Mouse (Mus musculus): ENCODE measurements at regions not wholly inside any gene's neighbourhood (a gene's known extent, or its start where the extent isn't known, plus 50 kb on each side); places are given as distances from the start of the nearest gene placed in this dataset.
A peak's percentile ranks its signal among the peaks of the same experiment; 100 is the strongest.

- TF ChIP-seq HCFC1 (IDR thresholded peaks at IDR 0.05; ENCODE audit: borderline replicate concordance, insufficient read depth, low read length) (no peak), CHD2 (IDR thresholded peaks at IDR 0.05; ENCODE audit: low read depth, low read length) (no peak), ZNF384 (IDR thresholded peaks at IDR 0.05; ENCODE audit: low read depth, low read length) (no peak), ZC3H11A (IDR thresholded peaks at IDR 0.05; ENCODE audit: borderline replicate concordance, low read depth, low read length) (no peak), MAFK (IDR thresholded peaks at IDR 0.05; ENCODE audit: insufficient read depth, low read depth, low read length) (no peak)
- in situ Hi-C loops (cut with MboI; ENCODE audit: low sequenced_read_pairs in 2 of 2, unreplicated experiment in 2 of 2), result no loop called here
- Histone ChIP-seq H3K9ac (ENCODE audit: insufficient read depth, low read depth, low read length, poor library complexity, severe bottlenecking) (no peak overlapping the region), H3K36me3 (ENCODE audit: control insufficient read depth, insufficient read depth, low read length, poor library complexity, severe bottlenecking) (no peaks in the 10 kb centered on the region), H3K4me1 (ENCODE audit: control insufficient read depth in 2 of 2, insufficient read depth in 2 of 2, low read length in 2 of 2, poor library complexity in 1 of 2) (no peaks in the 10 kb centered on the region), H3K4me3 (ENCODE audit: insufficient read depth in 1 of 2, low read depth in 1 of 2, low read length in 2 of 2, poor library complexity in 1 of 2, severe bottlenecking in 1 of 2) (no peak overlapping the region), H3K27ac (ENCODE audit: insufficient read depth, low read depth, low read length, poor library complexity, severe bottlenecking) (no peak overlapping the region), H3K9me3 (ENCODE audit: control insufficient read depth, insufficient read depth, low read depth, low read length) (no peaks in the 10 kb centered on the region)
- DNase-seq (ENCODE audit: low read depth, low spot score), result no peak
Observed at GRCm38 (mm10) chr3:129106174-129106573, 93.5 kb upstream of the Pitx2 start.

GRCm38 (mm10) chr3:129130521-129130920 lies 69.2 kb upstream of the Pitx2 start:
- Histone ChIP-seq H3K27ac (ENCODE audit: insufficient read depth, low read depth, low read length, poor library complexity, severe bottlenecking) (no peak overlapping the region), H3K4me1 (ENCODE audit: control insufficient read depth in 2 of 2, insufficient read depth in 2 of 2, low read length in 2 of 2, poor library complexity in 1 of 2) (no peaks in the 10 kb centered on the region), H3K36me3 (ENCODE audit: control insufficient read depth, insufficient read depth, low read length, poor library complexity, severe bottlenecking) (no peaks in the 10 kb centered on the region), H3K9me3 (ENCODE audit: control insufficient read depth, insufficient read depth, low read depth, low read length) (no peaks in the 10 kb centered on the region), H3K9ac (ENCODE audit: insufficient read depth, low read depth, low read length, poor library complexity, severe bottlenecking) (no peak overlapping the region), H3K4me3 (ENCODE audit: insufficient read depth in 1 of 2, low read depth in 1 of 2, low read length in 2 of 2, poor library complexity in 1 of 2, severe bottlenecking in 1 of 2) (no peak overlapping the region)
- DNase-seq (ENCODE audit: low read depth, low spot score), result no peak
- in situ Hi-C loops (cut with MboI; ENCODE audit: low sequenced_read_pairs in 2 of 2, unreplicated experiment in 2 of 2), result no loop called here
- no peak for TF ChIP-seq CHD2 (IDR thresholded peaks at IDR 0.05; ENCODE audit: low read depth, low read length)
- TF ChIP-seq HCFC1 (IDR thresholded peaks at IDR 0.05; ENCODE audit: borderline replicate concordance, insufficient read depth, low read length), result no peak

GRCm38 (mm10) chr3:129131140-129131539 lies 68.5 kb upstream of the Pitx2 start:
- no peak for DNase-seq (ENCODE audit: low read depth, low spot score)
- no peaks in the 10 kb centered on the region for H3K4me1 ChIP-seq (ENCODE audit: control insufficient read depth in 2 of 2, insufficient read depth in 2 of 2, low read length in 2 of 2, poor library complexity in 1 of 2)
- in situ Hi-C loops (cut with MboI; ENCODE audit: low sequenced_read_pairs in 2 of 2, unreplicated experiment in 2 of 2), result no loop called here
- no peaks in the 10 kb centered on the region for H3K36me3 ChIP-seq (ENCODE audit: control insufficient read depth, insufficient read depth, low read length, poor library complexity, severe bottlenecking)
- no peak overlapping the region for H3K9ac ChIP-seq (ENCODE audit: insufficient read depth, low read depth, low read length, poor library complexity, severe bottlenecking)
- TF ChIP-seq MAFK (IDR thresholded peaks at IDR 0.05; ENCODE audit: insufficient read depth, low read depth, low read length) (no peak), CHD2 (IDR thresholded peaks at IDR 0.05; ENCODE audit: low read depth, low read length) (no peak), ZNF384 (IDR thresholded peaks at IDR 0.05; ENCODE audit: low read depth, low read length) (peak; percentile 44; the same call in 1 of the 2 replicates)
- no peak overlapping the region for H3K4me3 ChIP-seq (ENCODE audit: insufficient read depth in 1 of 2, low read depth in 1 of 2, low read length in 2 of 2, poor library complexity in 1 of 2, severe bottlenecking in 1 of 2)
- H3K27ac ChIP-seq (ENCODE audit: insufficient read depth, low read depth, low read length, poor library complexity, severe bottlenecking), result no peak overlapping the region
- no peaks in the 10 kb centered on the region for H3K9me3 ChIP-seq (ENCODE audit: control insufficient read depth, insufficient read depth, low read depth, low read length)

GRCm38 (mm10) chr3:129131877-129132433 lies 67.7 kb upstream of the Pitx2 start:
- H3K9ac ChIP-seq (ENCODE audit: insufficient read depth, low read depth, low read length, poor library complexity, severe bottlenecking), result no peak overlapping the region
- H3K9me3 ChIP-seq (ENCODE audit: control insufficient read depth, insufficient read depth, low read depth, low read length), result no peaks in the 10 kb centered on the region
- H3K4me3 ChIP-seq (ENCODE audit: insufficient read depth in 1 of 2, low read depth in 1 of 2, low read length in 2 of 2, poor library complexity in 1 of 2, severe bottlenecking in 1 of 2), result no peak overlapping the region
- TF ChIP-seq HCFC1 (IDR thresholded peaks at IDR 0.05; ENCODE audit: borderline replicate concordance, insufficient read depth, low read length) (no peak), ZC3H11A (IDR thresholded peaks at IDR 0.05; ENCODE audit: borderline replicate concordance, low read depth, low read length) (no peak), ZNF384 (IDR thresholded peaks at IDR 0.05; ENCODE audit: low read depth, low read length) (no peak), CHD2 (IDR thresholded peaks at IDR 0.05; ENCODE audit: low read depth, low read length) (no peak), MAFK (IDR thresholded peaks at IDR 0.05; ENCODE audit: insufficient read depth, low read depth, low read length) (no peak)
- H3K4me1 ChIP-seq (ENCODE audit: control insufficient read depth in 2 of 2, insufficient read depth in 2 of 2, low read length in 2 of 2, poor library complexity in 1 of 2), result no peaks in the 10 kb centered on the region
- in situ Hi-C loops (cut with MboI; ENCODE audit: low sequenced_read_pairs in 2 of 2, unreplicated experiment in 2 of 2), result no loop called here
- no peak for DNase-seq (ENCODE audit: low read depth, low spot score)
- no peak overlapping the region for H3K27ac ChIP-seq (ENCODE audit: insufficient read depth, low read depth, low read length, poor library complexity, severe bottlenecking)
- no peaks in the 10 kb centered on the region for H3K36me3 ChIP-seq (ENCODE audit: control insufficient read depth, insufficient read depth, low read length, poor library complexity, severe bottlenecking)
